Mouse (Mus musculus) liver, embryonic 14.5 days (tissue): ENCODE measurements around the gene Fkbp1b. TPM values are rescaled to one million over a fixed set of nuclear protein-coding genes. Genes with fewer than 3 reads are reported as not detected.

Experiments
- ATAC-seq: fragments of 200-750 bp; cut with Nextera tagmentation; 2 replicates; pipeline ENCODE4 v1.8.0; 2017; ENCODE audit warnings: moderate number of reproducible peaks, mild to moderate bottlenecking, moderate library complexity; ENCODE audit not compliant: insufficient read depth
- DNase-seq, 3 experiments: peaks; one replicate each; pipeline ENCODE4 v3.0.0-alpha.2; 2012 to 2013; ENCODE audit warnings: low read depth in 3 of 3, low spot score in 3 of 3
- H3K27ac ChIP-seq: fragments of 300-500 bp; sonication (generic); 2 replicates; pipeline ENCODE4 v1.5.1; 2014; ENCODE audit warnings: moderate library complexity, mild to moderate bottlenecking, control low read depth, inconsistent platforms
- H3K27me3 ChIP-seq: fragments of 300-500 bp; sonication (generic); 2 replicates; pipeline ENCODE4 v1.6.1; 2014; ENCODE audit warnings: mild to moderate bottlenecking, low read length, moderate library complexity; ENCODE audit not compliant: control insufficient read depth, insufficient read depth
- H3K36me3 ChIP-seq: fragments of 300-500 bp; sonication (generic); replicated peaks from 2 replicates; pipeline ENCODE4 v1.6.1; 2014; ENCODE audit warnings: low read depth; ENCODE audit not compliant: control insufficient read depth, insufficient read depth
- H3K4me1 ChIP-seq, 2 experiments: fragments of 200-500 bp in 1 of 2; fragments of 300-500 bp in 1 of 2; sonication (generic) in 1 of 2; replicated peaks; 2 replicates each; pipeline ENCODE4 v1.6.1; 2012 to 2014; ENCODE audit warnings: antibody characterized with exemption in 1 of 2, inconsistent platforms in 1 of 2, low read length in 1 of 2; ENCODE audit not compliant: control insufficient read depth in 2 of 2, insufficient read depth in 2 of 2
- H3K4me2 ChIP-seq: fragments of 300-500 bp; sonication (generic); 2 replicates; pipeline ENCODE4 v1.6.1; 2014; ENCODE audit warnings: low read depth, mild to moderate bottlenecking, control low read depth, moderate library complexity
- H3K4me3 ChIP-seq, 2 experiments: fragments of 200-500 bp in 1 of 2; fragments of 300-500 bp in 1 of 2; sonication (generic) in 1 of 2; 2 replicates each; pipeline ENCODE4 v1.5.1; 2012 to 2014; ENCODE audit warnings: low read depth in 2 of 2, low read length in 2 of 2, mild to moderate bottlenecking in 2 of 2, control low read depth in 1 of 2, inconsistent platforms in 1 of 2, moderate library complexity in 1 of 2; ENCODE audit not compliant: insufficient read depth in 1 of 2
- H3K9ac ChIP-seq: fragments of 300-500 bp; sonication (generic); replicated peaks from 2 replicates; pipeline ENCODE4 v1.6.1; 2014; ENCODE audit warnings: mild to moderate bottlenecking, control low read depth, moderate library complexity
- H3K9me3 ChIP-seq: fragments of 300-500 bp; sonication (generic); 2 replicates; pipeline ENCODE4 v1.6.1; 2016; ENCODE audit warnings: low read length, mixed read lengths; ENCODE audit not compliant: control insufficient read depth
- CTCF ChIP-seq: IDR thresholded peaks from 2 replicates; pipeline ENCODE4 v1.5.1; 2016; ENCODE audit warnings: antibody characterized with exemption, low read depth, control low read depth
- EP300 ChIP-seq: IDR thresholded peaks from 2 replicates; pipeline ENCODE4 v1.6.1; 2016; ENCODE audit warnings: antibody characterized with exemption, low read depth
- WGBS: fragments of 180-500 bp; shearing (Covaris S2); extraction: QIAGEN DNeasy Blood & Tissue Kit; methylation state at CpG from one replicate; pipeline ENCODE4 v1.1.7; 2014; ENCODE audit not compliant: insufficient replicate concordance; 5-methylcytosine and 5-hydroxymethylcytosine counted together
- polyA plus RNA-seq, 2 experiments: library from polyadenylated mRNA; depleted of rRNA in 1 of 2; stranded (reverse) in 1 of 2; unstranded in 1 of 2; fragments of >200 nt; fragmentation: Nextera tagmentation in 1 of 2; extraction: Ambion mirVana in 1 of 2; gene quantifications; 2 replicates each; pipeline versions ENCODE4 v1.2.1 to v1.2.3; 2012 to 2014

Gene Fkbp1b
- polyA plus RNA-seq, 2 experiments, result 2.5 to 2.6 TPM

GRCm38 (mm10) chr12:4885062-4885461 lies 43.7 kb upstream of the Fkbp1b start:
- ATAC-seq, result no peak
- TF ChIP-seq EP300 (no peak), CTCF (no peak)
- peaks cover 29% of the 10 kb centered on the region for H3K36me3 ChIP-seq

GRCm38 (mm10) chr12:4882086-4882485 lies 40.7 kb upstream of the Fkbp1b start:
- Histone ChIP-seq H3K27ac (no peak overlapping the region), H3K27me3 (no peaks in the 10 kb centered on the region), H3K9ac (no peak overlapping the region), H3K4me2 (no peak overlapping the region), H3K36me3 (peaks cover 34% of the 10 kb centered on the region), H3K4me3 (no peak overlapping the region), H3K4me1 (no peaks in the 10 kb centered on the region), H3K9me3 (no peaks in the 10 kb centered on the region)
- TF ChIP-seq CTCF (no peak), EP300 (no peak)
- ATAC-seq (no peak), DNase-seq (no peak)
- 84% methylated on average over 2 of the region's 2 CpGs for WGBS

More at GRCm38 (mm10) chr12:4885062-4885461, 43.7 kb upstream of the Fkbp1b start:
- H3K27ac ChIP-seq, result no peak overlapping the region
- no peaks in the 10 kb centered on the region for H3K9me3 ChIP-seq
- DNase-seq, result no peak
- H3K4me1 ChIP-seq, result peaks cover 8% of the 10 kb centered on the region in 2 experiments
- H3K9ac ChIP-seq, result no peak overlapping the region
- no peaks in the 10 kb centered on the region for H3K27me3 ChIP-seq
- 71% methylated on average over 1 of the region's 1 CpGs for WGBS
- no peak overlapping the region for H3K4me2 ChIP-seq
- no peak overlapping the region for H3K4me3 ChIP-seq

- Histone ChIP-seq H3K4me3 (no peak overlapping the region), H3K4me1 (peaks cover 17 to 18% of the 10 kb centered on the region in 2 experiments), H3K27me3 (no peaks in the 10 kb centered on the region), H3K4me2 (no peak overlapping the region), H3K9me3 (no peaks in the 10 kb centered on the region), H3K27ac (no peak overlapping the region), H3K36me3 (peaks cover 27% of the 10 kb centered on the region), H3K9ac (no peak overlapping the region)
- TF ChIP-seq CTCF, result peak; percentile 57
- no peak for TF ChIP-seq EP300
- ATAC-seq (no peak), DNase-seq (peak in 1 of 3 experiments; percentile 38)
- WGBS, result 79% methylated on average over 5 of the region's 5 CpGs
Observed at GRCm38 (mm10) chr12:4879048-4879447, 37.7 kb upstream of the Fkbp1b start.

- DNase-seq (no peak), ATAC-seq (no peak)
- H3K9ac ChIP-seq, result no peak overlapping the region
- H3K9me3 ChIP-seq, result no peaks in the 10 kb centered on the region
- WGBS, result 32% methylated on average over 9 of the region's 9 CpGs
- peaks cover 17 to 18% of the 10 kb centered on the region in 2 experiments for H3K4me1 ChIP-seq
- H3K4me3 ChIP-seq, result no peak overlapping the region
- H3K27me3 ChIP-seq, result no peaks in the 10 kb centered on the region
- no peak for TF ChIP-seq CTCF
- no peak for TF ChIP-seq EP300
- no peak overlapping the region for H3K4me2 ChIP-seq
- H3K36me3 ChIP-seq, result peaks cover 23% of the 10 kb centered on the region
- H3K27ac ChIP-seq, result no peak overlapping the region
Observed at GRCm38 (mm10) chr12:4878296-4878783, 36.9 kb upstream of the Fkbp1b start.

GRCm38 (mm10) chr12:4875623-4876022 lies 34.2 kb upstream of the Fkbp1b start:
- no peak overlapping the region for H3K9ac ChIP-seq
- H3K9me3 ChIP-seq, result no peaks in the 10 kb centered on the region
- no peak for TF ChIP-seq EP300
- no peak for TF ChIP-seq CTCF
- DNase-seq, result no peak
- H3K4me3 ChIP-seq, result no peak overlapping the region
- peaks cover 10% of the 10 kb centered on the region for H3K36me3 ChIP-seq
- WGBS, result 64% methylated on average over 8 of the region's 8 CpGs
- no peak for ATAC-seq
- H3K27me3 ChIP-seq, result no peaks in the 10 kb centered on the region
- H3K4me1 ChIP-seq, result peaks cover 23 to 38% of the 10 kb centered on the region in 2 experiments
- H3K4me2 ChIP-seq, result no peak overlapping the region; the same call in 1 of the 2 replicates
- H3K27ac ChIP-seq, result peak overlapping the region; percentile 14; the same call in 1 of the 2 replicates
